Mouse (Mus musculus): ENCODE data around the gene Cbx1.
"Not testable (repeated sequence)": the region's sequence is repeated elsewhere in the genome, so short reads cannot be mapped to it uniquely, and the experiment has no call there.

The Cbx1 gene

DNA sequence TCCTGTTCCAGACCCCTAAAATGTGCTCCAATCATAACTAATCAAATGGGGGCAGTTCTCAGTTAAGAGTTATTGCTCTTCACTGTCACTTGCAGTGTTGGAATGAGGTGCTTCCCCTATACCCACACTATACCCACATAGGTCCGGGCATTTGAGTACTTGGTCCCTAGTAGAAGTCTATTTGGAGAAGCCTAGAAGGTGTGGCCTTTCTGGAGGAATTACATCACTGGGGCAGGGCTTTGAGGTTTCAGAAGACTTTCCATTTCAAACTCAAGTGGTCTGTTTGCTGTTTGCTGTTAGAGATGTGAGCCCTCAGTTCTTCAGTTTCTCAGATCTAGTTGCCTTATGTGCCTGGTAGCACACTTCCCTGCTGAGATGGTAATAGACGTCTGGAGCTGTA is 44.0 kb downstream of the Cbx1 start:
- in situ Hi-C loops (cut with MboI, MseI), result loop anchor here (10.0 kb wide), 1 partner anchor 1248 kb away; the partner anchor contains the start of gene Ngfr

- in situ Hi-C loops (cut with MboI, MseI), result loop anchor here (10.0 kb wide), 1 partner anchor 1249 kb away; the partner anchor contains the start of gene Ngfr
Measured at GRCm38 (mm10) chr11:96834127-96834526, 45.2 kb downstream of the Cbx1 start.

DNA sequence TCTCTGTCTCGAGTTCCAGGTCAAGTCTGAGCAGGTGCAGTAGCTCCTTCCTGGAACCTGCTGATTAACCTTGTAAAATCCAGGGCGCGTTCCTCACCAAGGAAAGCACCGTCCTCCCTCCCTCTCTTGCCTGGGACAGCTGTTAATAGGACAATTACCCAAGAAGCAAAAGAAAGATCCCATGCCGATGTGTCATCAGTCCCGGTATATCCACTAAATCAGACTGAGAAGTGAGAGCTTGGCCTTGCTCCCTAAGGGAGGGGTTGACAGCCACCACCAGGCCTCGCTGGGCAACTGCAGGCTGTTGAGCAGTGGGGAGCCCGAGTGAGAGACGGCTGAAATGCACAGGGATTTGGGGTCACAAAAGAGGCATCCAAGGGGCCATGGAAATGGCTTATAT is 48.4 kb downstream of the Cbx1 start:
- in situ Hi-C loops (cut with MboI, MseI), result loop anchor here (10.0 kb wide), 1 partner anchor 1252 kb away; the partner anchor contains the start of gene Ngfr

GRCm38 (mm10) chr11:96838341-96838740 is 49.4 kb downstream of the Cbx1 start:
- in situ Hi-C loops (cut with MboI, MseI), result loop anchor here (10.0 kb wide), 1 partner anchor 1254 kb away; the partner anchor contains the start of gene Ngfr

DNA sequence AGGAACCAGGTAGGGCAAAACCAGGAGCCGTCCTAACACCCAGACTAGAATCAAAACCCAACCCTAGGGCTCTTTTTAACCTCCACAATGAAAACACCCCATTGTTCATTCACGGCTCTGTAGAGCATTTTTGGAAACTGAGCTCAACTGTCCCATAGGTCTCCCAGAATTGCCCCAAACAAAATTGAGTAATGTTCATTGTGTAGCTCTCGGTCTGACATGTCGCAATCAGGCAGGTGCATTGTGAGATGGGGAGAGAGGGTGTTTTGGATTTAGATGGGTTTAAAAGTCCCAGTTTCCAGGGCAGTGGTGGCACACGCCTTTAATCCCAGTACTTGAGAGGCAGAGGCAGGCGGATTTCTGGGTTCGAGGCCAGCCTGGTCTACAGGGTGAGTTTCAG is 50.5 kb downstream of the Cbx1 start:
- in situ Hi-C loops (cut with MboI, MseI), result loop anchor here (10.0 kb wide), 1 partner anchor 1255 kb away; the partner anchor contains the start of gene Ngfr

DNA sequence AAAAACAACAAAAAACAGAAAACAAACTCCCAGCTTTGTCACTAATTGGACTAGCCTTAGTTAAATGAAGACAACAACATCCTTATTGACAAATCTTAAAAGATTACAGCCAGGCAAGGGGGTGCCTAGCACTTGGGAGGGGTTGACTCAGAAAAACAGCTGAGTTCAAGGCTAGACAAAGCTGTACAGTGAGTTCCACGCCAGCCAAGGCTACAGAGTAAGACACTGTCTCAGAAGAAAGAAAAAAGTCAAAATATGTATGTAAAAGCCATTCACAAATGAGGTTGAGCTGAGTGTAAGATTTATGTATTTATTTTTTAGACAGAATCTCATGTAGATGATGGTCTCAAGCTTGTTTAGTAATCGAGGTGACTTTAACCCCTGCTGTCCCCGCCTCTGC is 51.0 kb downstream of the Cbx1 start:
- in situ Hi-C loops (cut with MboI, MseI), result loop anchor here (10.0 kb wide), 1 partner anchor 1255 kb away; the partner anchor contains the start of gene Ngfr

DNA sequence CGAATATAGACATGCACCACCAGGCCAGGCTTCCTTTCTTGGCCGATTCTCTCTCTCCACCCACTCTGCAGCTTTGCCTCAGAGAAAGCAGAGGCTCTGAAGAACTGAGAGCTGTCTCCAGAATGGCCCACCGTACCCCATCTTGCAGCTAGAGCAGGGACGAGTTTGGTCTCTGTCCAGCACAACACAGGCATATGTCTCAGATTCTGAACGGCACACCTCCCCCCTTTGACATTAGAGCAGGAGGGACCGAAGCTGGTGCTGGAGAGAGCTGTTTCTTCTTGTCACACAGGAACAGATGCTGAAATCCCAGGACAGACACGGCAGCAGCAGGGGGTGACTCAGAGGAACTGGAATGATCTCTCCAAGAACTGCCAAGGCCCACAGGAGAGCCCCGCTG is 51.4 kb downstream of the Cbx1 start:
- in situ Hi-C loops (cut with MboI, MseI), result no loop called here

DNA sequence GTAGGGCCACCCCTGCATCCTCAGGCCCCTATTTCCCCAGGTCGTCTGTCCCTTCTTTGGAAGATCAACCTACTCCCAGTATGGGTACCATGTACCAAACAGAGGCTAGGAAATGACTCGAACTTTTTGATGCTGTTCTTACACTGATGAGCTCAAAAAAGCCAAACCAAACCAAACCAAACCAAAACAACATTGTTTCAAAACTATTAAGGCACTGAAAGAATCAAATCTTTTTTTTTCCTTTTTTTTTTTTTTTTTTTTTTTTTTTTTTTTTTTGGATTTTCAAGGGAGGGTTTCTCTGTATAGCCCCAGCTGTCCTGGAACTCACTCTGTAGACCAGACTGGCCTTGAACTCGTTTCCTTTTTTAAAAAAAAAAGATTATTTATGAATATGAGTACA is 54.7 kb downstream of the Cbx1 start:
- in situ Hi-C loops (cut with MboI, MseI), result no loop called here

DNA sequence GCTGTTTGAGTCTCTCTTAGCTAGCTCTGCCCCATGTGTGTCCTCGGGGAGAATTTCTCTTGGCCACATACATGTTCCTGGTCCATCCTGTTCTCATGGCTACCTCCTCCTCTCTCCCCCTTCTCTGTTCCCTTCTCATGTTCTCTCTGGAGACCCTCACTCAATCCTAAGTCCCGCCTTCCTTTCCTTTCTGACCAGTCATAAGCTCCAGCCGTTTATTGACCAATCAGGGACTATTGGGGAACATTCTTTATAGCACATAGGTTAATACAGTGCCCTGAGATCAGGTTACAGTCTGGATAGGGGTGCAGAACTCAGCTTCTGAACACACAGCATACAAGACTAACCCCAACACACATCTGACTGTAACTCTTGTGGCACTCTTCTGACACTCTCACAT is 58.3 kb downstream of the Cbx1 start:
- in situ Hi-C loops (cut with MboI, MseI), result no loop called here

- in situ Hi-C loops (cut with MboI, MseI), result no loop called here
Measured at GRCm38 (mm10) chr11:96848694-96849093, 59.8 kb downstream of the Cbx1 start.

- in situ Hi-C loops (cut with MboI, MseI), result not testable (repeated sequence)
Measured at GRCm38 (mm10) chr11:96849145-96849544, 60.2 kb downstream of the Cbx1 start.

GRCm38 (mm10) chr11:96849681-96850467 is 60.9 kb downstream of the Cbx1 start, which contains the start of gene Copz2:
Gene Copz2, plus strand, starts transcription at chr11:96849870.
- in situ Hi-C loops (cut with MboI, MseI), result loop anchor here (10.0 to 25.0 kb wide), 2 partner anchors 288 to 555 kb away; partner anchors contain the start of gene Hoxb6

DNA sequence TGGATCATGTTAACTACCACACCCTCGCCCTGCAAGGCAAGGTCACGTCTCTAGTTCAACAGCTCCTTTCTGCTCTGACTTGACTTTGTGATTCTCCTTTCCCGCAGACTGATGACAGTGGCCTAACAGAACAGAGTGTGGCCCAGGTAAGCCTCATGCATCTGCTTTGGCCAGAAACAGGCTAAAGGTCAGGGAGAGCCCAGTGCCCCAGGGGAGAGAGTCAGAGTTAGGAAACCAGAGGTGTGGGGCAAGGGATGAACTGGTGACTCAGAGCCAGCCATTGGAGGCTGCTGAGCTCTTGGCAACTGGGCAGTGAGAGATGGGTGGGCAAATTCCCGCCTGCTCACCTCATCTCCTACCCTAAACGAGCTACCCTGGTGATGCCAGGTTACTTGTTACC is 68.5 kb downstream of the Cbx1 start:
- in situ Hi-C loops (cut with MboI, MseI), result loop anchor here (10.0 to 25.0 kb wide), 2 partner anchors 295 to 563 kb away; partner anchors contain the start of gene Hoxb6

Data from regulatory T cell (primary cell).